Mouse (Mus musculus) 3134 (cell line): ENCODE data around the gene Trim38.

Source experiments
- DNase-seq: peaks from one replicate; pipeline ENCODE4 v3.0.0-alpha.2; 2011; ENCODE audit warnings: low spot score; ENCODE audit not compliant: insufficient read length; ENCODE audit errors: extremely low read depth

The Trim38 gene

GRCm38 (mm10) chr13:23826606-23827005, 56.9 kb downstream of the Trim38 start:
- no peak for DNase-seq

GRCm38 (mm10) chr13:23833053-23833452, 63.3 kb downstream of the Trim38 start:
- peak; percentile 9 for DNase-seq

- DNase-seq = no peak
Measured at GRCm38 (mm10) chr13:23834836-23835235, 65.1 kb downstream of the Trim38 start.

GRCm38 (mm10) chr13:23836630-23837029, 66.9 kb downstream of the Trim38 start:
- DNase-seq = no peak

- DNase-seq = no peak
Measured at GRCm38 (mm10) chr13:23839308-23839707, 69.6 kb downstream of the Trim38 start, which contains the start of gene Slc17a3. Gene Slc17a3 (plus strand): TSS chr13:23839434.
